Mouse (Mus musculus): ENCODE data around the gene Tmcc1. TPM values are rescaled to one million over a fixed set of nuclear protein-coding genes. Genes with fewer than 3 reads are reported as not detected.

The Tmcc1 gene
- polyA plus RNA-seq, 1 experiment, result 97.7 TPM

GRCm38 (mm10) chr6:115982889-115983288, 210.4 kb downstream of the Tmcc1 start:
- Histone ChIP-seq H3K4me3 (ENCODE audit: control insufficient read depth, low read depth, low read length) (no peak overlapping the region), H3K27ac (ENCODE audit: control insufficient read depth, insufficient read depth, low read depth, low read length) (no peak overlapping the region)
- no peak for TF ChIP-seq POLR2A (IDR thresholded peaks at IDR 0.05; ENCODE audit: control insufficient read depth, low read depth, low read length)

GRCm38 (mm10) chr6:115978596-115978995, 214.7 kb downstream of the Tmcc1 start:
- Histone ChIP-seq H3K4me1 (ENCODE audit: control insufficient read depth, insufficient read depth, low read length) (no peaks in the 10 kb centered on the region; the same call in 1 of the 2 replicates), H3K27me3 (ENCODE audit: control insufficient read depth, insufficient read depth, low read length) (no peaks in the 10 kb centered on the region), H3K27ac (ENCODE audit: control insufficient read depth, insufficient read depth, low read depth, low read length) (no peak overlapping the region), H3K36me3 (ENCODE audit: control insufficient read depth, insufficient read depth, low read length) (no peaks in the 10 kb centered on the region), H3K4me3 (ENCODE audit: control insufficient read depth, low read depth, low read length) (no peak overlapping the region)
- TF ChIP-seq CTCF (IDR thresholded peaks at IDR 0.05; ENCODE audit: control insufficient read depth, insufficient read depth, insufficient replicate concordance, low read depth, low read length), result peak; percentile 23; the same call in 1 of the 2 replicates
- no peak for TF ChIP-seq POLR2A (IDR thresholded peaks at IDR 0.05; ENCODE audit: control insufficient read depth, low read depth, low read length)

More at GRCm38 (mm10) chr6:115982889-115983288, 210.4 kb downstream of the Tmcc1 start:
- H3K27me3 ChIP-seq (ENCODE audit: control insufficient read depth, insufficient read depth, low read length), result no peaks in the 10 kb centered on the region
- no peaks in the 10 kb centered on the region for H3K36me3 ChIP-seq (ENCODE audit: control insufficient read depth, insufficient read depth, low read length)
- H3K4me1 ChIP-seq (ENCODE audit: control insufficient read depth, insufficient read depth, low read length), result peaks cover 11% of the 10 kb centered on the region; the same call in 1 of the 2 replicates

- TF ChIP-seq CTCF (IDR thresholded peaks at IDR 0.05; ENCODE audit: control insufficient read depth, insufficient read depth, insufficient replicate concordance, low read depth, low read length) (no peak), POLR2A (IDR thresholded peaks at IDR 0.05; ENCODE audit: control insufficient read depth, low read depth, low read length) (no peak)
- Histone ChIP-seq H3K27me3 (ENCODE audit: control insufficient read depth, insufficient read depth, low read length) (no peaks in the 10 kb centered on the region), H3K36me3 (ENCODE audit: control insufficient read depth, insufficient read depth, low read length) (no peaks in the 10 kb centered on the region), H3K27ac (ENCODE audit: control insufficient read depth, insufficient read depth, low read depth, low read length) (no peak overlapping the region), H3K4me3 (ENCODE audit: control insufficient read depth, low read depth, low read length) (no peak overlapping the region), H3K4me1 (ENCODE audit: control insufficient read depth, insufficient read depth, low read length) (no peaks in the 10 kb centered on the region; the same call in 1 of the 2 replicates)
Observed at GRCm38 (mm10) chr6:115977810-115978209, 215.5 kb downstream of the Tmcc1 start.

- H3K4me3 ChIP-seq (ENCODE audit: control insufficient read depth, low read depth, low read length), result no peak overlapping the region
- no peak overlapping the region for H3K27ac ChIP-seq (ENCODE audit: control insufficient read depth, insufficient read depth, low read depth, low read length)
- TF ChIP-seq POLR2A (IDR thresholded peaks at IDR 0.05; ENCODE audit: control insufficient read depth, low read depth, low read length) (no peak), CTCF (IDR thresholded peaks at IDR 0.05; ENCODE audit: control insufficient read depth, insufficient read depth, insufficient replicate concordance, low read depth, low read length) (no peak)
- no peaks in the 10 kb centered on the region for H3K36me3 ChIP-seq (ENCODE audit: control insufficient read depth, insufficient read depth, low read length)
- no peaks in the 10 kb centered on the region for H3K4me1 ChIP-seq (ENCODE audit: control insufficient read depth, insufficient read depth, low read length)
- no peaks in the 10 kb centered on the region for H3K27me3 ChIP-seq (ENCODE audit: control insufficient read depth, insufficient read depth, low read length)
Observed at GRCm38 (mm10) chr6:115975606-115976005, 217.7 kb downstream of the Tmcc1 start.

GRCm38 (mm10) chr6:115973881-115974662, 219.2 kb downstream of the Tmcc1 start:
- no peak overlapping the region for H3K4me3 ChIP-seq (ENCODE audit: control insufficient read depth, low read depth, low read length)
- H3K27me3 ChIP-seq (ENCODE audit: control insufficient read depth, insufficient read depth, low read length), result no peaks in the 10 kb centered on the region
- no peaks in the 10 kb centered on the region for H3K4me1 ChIP-seq (ENCODE audit: control insufficient read depth, insufficient read depth, low read length)
- no peak overlapping the region for H3K27ac ChIP-seq (ENCODE audit: control insufficient read depth, insufficient read depth, low read depth, low read length)
- no peaks in the 10 kb centered on the region for H3K36me3 ChIP-seq (ENCODE audit: control insufficient read depth, insufficient read depth, low read length)
- TF ChIP-seq CTCF (IDR thresholded peaks at IDR 0.05; ENCODE audit: control insufficient read depth, insufficient read depth, insufficient replicate concordance, low read depth, low read length) (no peak), POLR2A (IDR thresholded peaks at IDR 0.05; ENCODE audit: control insufficient read depth, low read depth, low read length) (no peak)

GRCm38 (mm10) chr6:115973139-115973875, 220.0 kb downstream of the Tmcc1 start:
- Histone ChIP-seq H3K27me3 (ENCODE audit: control insufficient read depth, insufficient read depth, low read length) (no peaks in the 10 kb centered on the region), H3K36me3 (ENCODE audit: control insufficient read depth, insufficient read depth, low read length) (no peaks in the 10 kb centered on the region), H3K4me1 (ENCODE audit: control insufficient read depth, insufficient read depth, low read length) (no peaks in the 10 kb centered on the region), H3K27ac (ENCODE audit: control insufficient read depth, insufficient read depth, low read depth, low read length) (no peak overlapping the region), H3K4me3 (ENCODE audit: control insufficient read depth, low read depth, low read length) (no peak overlapping the region)
- TF ChIP-seq CTCF (IDR thresholded peaks at IDR 0.05; ENCODE audit: control insufficient read depth, insufficient read depth, insufficient replicate concordance, low read depth, low read length), result no peak
- TF ChIP-seq POLR2A (IDR thresholded peaks at IDR 0.05; ENCODE audit: control insufficient read depth, low read depth, low read length), result no peak

GRCm38 (mm10) chr6:115972083-115972764, 221.1 kb downstream of the Tmcc1 start:
- no peak for TF ChIP-seq POLR2A (IDR thresholded peaks at IDR 0.05; ENCODE audit: control insufficient read depth, low read depth, low read length)
- TF ChIP-seq CTCF (IDR thresholded peaks at IDR 0.05; ENCODE audit: control insufficient read depth, insufficient read depth, insufficient replicate concordance, low read depth, low read length), result no peak
- Histone ChIP-seq H3K36me3 (ENCODE audit: control insufficient read depth, insufficient read depth, low read length) (no peaks in the 10 kb centered on the region), H3K27ac (ENCODE audit: control insufficient read depth, insufficient read depth, low read depth, low read length) (no peak overlapping the region), H3K4me1 (ENCODE audit: control insufficient read depth, insufficient read depth, low read length) (no peaks in the 10 kb centered on the region), H3K27me3 (ENCODE audit: control insufficient read depth, insufficient read depth, low read length) (no peaks in the 10 kb centered on the region), H3K4me3 (ENCODE audit: control insufficient read depth, low read depth, low read length) (no peak overlapping the region)

Measured in testis, adult 2 months (tissue).